Mouse (Mus musculus) WW6 (cell line): ENCODE results near the gene Samm50.
"Not testable (repeated sequence)": the region's sequence is repeated elsewhere in the genome, so short reads cannot be mapped to it uniquely, and the experiment has no call there.

Experiments
- DNase-seq: peaks from one replicate; pipeline ENCODE4 v3.0.0-alpha.2; 2013; ENCODE audit warnings: low read depth, low spot score

The Samm50 gene

GRCm38 (mm10) chr15:84192058-84192791, at the start of gene Samm50:
Samm50 (plus strand) TSS chr15:84192241.
- peak; percentile 91 for DNase-seq

- DNase-seq = no peak
These were observed 35.9 kb upstream of the Samm50 start for GRCm38 (mm10) chr15:84156158-84156557.

- not testable (repeated sequence) for DNase-seq
These were observed 34.5 kb upstream of the Samm50 start for GRCm38 (mm10) chr15:84157530-84157929.

GRCm38 (mm10) chr15:84161871-84162270, 30.2 kb upstream of the Samm50 start:
- no peak for DNase-seq

- no peak for DNase-seq
These were observed 25.2 kb upstream of the Samm50 start for GRCm38 (mm10) chr15:84166818-84167217.

- peak; percentile 91 for DNase-seq
These were observed 24.4 kb upstream of the Samm50 start, which contains the start of gene Pnpla3 for GRCm38 (mm10) chr15:84167600-84167999. Pnpla3 (plus strand) TSS chr15:84167837.

GRCm38 (mm10) chr15:84168170-84169161, 23.6 kb upstream of the Samm50 start:
- DNase-seq = no peak

GRCm38 (mm10) chr15:84169511-84169910, 22.5 kb upstream of the Samm50 start:
- no peak for DNase-seq

- no peak for DNase-seq
These were observed 20.9 kb upstream of the Samm50 start for GRCm38 (mm10) chr15:84171166-84171565.

- no peak for DNase-seq
These were observed 13.3 kb upstream of the Samm50 start for GRCm38 (mm10) chr15:84178733-84179132.

- DNase-seq = no peak
These were observed 10.0 kb upstream of the Samm50 start for GRCm38 (mm10) chr15:84182000-84182399.

- DNase-seq = no peak
These were observed 8.1 kb upstream of the Samm50 start for GRCm38 (mm10) chr15:84183967-84184366.

- no peak for DNase-seq
These were observed 5.8 kb upstream of the Samm50 start for GRCm38 (mm10) chr15:84186196-84186595.

- no peak for DNase-seq
These were observed 3.0 kb upstream of the Samm50 start for GRCm38 (mm10) chr15:84188887-84189530.

- DNase-seq = no peak
These were observed 2.2 kb upstream of the Samm50 start for GRCm38 (mm10) chr15:84189881-84190280.

- no peak for DNase-seq
These were observed 350 bp upstream of the Samm50 start for GRCm38 (mm10) chr15:84191724-84192057.

GRCm38 (mm10) chr15:84196486-84197165, 4.6 kb downstream of the Samm50 start:
- no peak for DNase-seq

- DNase-seq = no peak
These were observed 15.3 kb downstream of the Samm50 start for GRCm38 (mm10) chr15:84207327-84207726.

- DNase-seq = no peak
These were observed 17.7 kb downstream of the Samm50 start for GRCm38 (mm10) chr15:84209517-84210412.

GRCm38 (mm10) chr15:84210461-84210860, 18.4 kb downstream of the Samm50 start:
- no peak for DNase-seq
